Mouse (Mus musculus): ENCODE measurements around the gene Sec13. TPM values are rescaled to one million over a fixed set of nuclear protein-coding genes. Genes with fewer than 3 reads are reported as not detected.
"Not testable (repeated sequence)": the region's sequence is repeated elsewhere in the genome, so short reads cannot be mapped to it uniquely, and the experiment has no call there.

Sec13 gene
- polyA plus RNA-seq, 1 experiment, result 271 TPM

GRCm38 (mm10) chr6:113719878-113720277 lies 20.7 kb downstream of the Sec13 start, which contains the start of gene Ghrl:
Gene Ghrl (minus strand): TSS chr6:113719880.
- H3K36me3 ChIP-seq (ENCODE audit: control insufficient read depth, insufficient read depth), result peaks cover 47% of the 10 kb centered on the region
- H3K79me3 ChIP-seq (ENCODE audit: low read depth), result no peaks in the 10 kb centered on the region
- no peak within 1 kb of the TSS for H3ac ChIP-seq (ENCODE audit: control insufficient read depth, insufficient read length, low read depth)
- no peaks in the 10 kb centered on the region for H3K79me2 ChIP-seq (ENCODE audit: control insufficient read depth, insufficient read depth)
- no peaks in the 10 kb centered on the region for H3K27me3 ChIP-seq (ENCODE audit: control insufficient read depth, insufficient read depth, insufficient read length)
- no peak for TF ChIP-seq USF1 (IDR thresholded peaks at IDR 0.05; ENCODE audit: low read depth)
- TF ChIP-seq CEBPB (IDR thresholded peaks at IDR 0.05; ENCODE audit: low read depth), result no peak
- no peak for TF ChIP-seq CTCF (IDR thresholded peaks at IDR 0.05; ENCODE audit: control insufficient read depth, insufficient read depth, insufficient read length)
- no peak for TF ChIP-seq MYOG (IDR thresholded peaks at IDR 0.05; ENCODE audit: control insufficient read depth, extremely low read depth, insufficient read length)
- H3K4me3 ChIP-seq (ENCODE audit: insufficient read depth, poor library complexity, severe bottlenecking), result no peak within 1 kb of the TSS

- H3K79me2 ChIP-seq (ENCODE audit: control insufficient read depth, insufficient read depth), result no peaks in the 10 kb centered on the region
- peaks cover 61% of the 10 kb centered on the region for H3K36me3 ChIP-seq (ENCODE audit: control insufficient read depth, insufficient read depth)
- H3ac ChIP-seq (ENCODE audit: control insufficient read depth, insufficient read length, low read depth), result no peak overlapping the region
- H3K27me3 ChIP-seq (ENCODE audit: control insufficient read depth, insufficient read depth, insufficient read length), result no peaks in the 10 kb centered on the region
- no peak overlapping the region for H3K4me3 ChIP-seq (ENCODE audit: insufficient read depth, poor library complexity, severe bottlenecking)
- TF ChIP-seq MYOG (IDR thresholded peaks at IDR 0.05; ENCODE audit: control insufficient read depth, extremely low read depth, insufficient read length), result no peak
- TF ChIP-seq FOSL1 (IDR thresholded peaks at IDR 0.05; ENCODE audit: insufficient read depth, low read length, poor library complexity, severe bottlenecking), result no peak
- TF ChIP-seq MYOD1 (IDR thresholded peaks at IDR 0.05; ENCODE audit: control insufficient read depth, insufficient read length, low read depth), result no peak
- no peak for TF ChIP-seq USF1 (IDR thresholded peaks at IDR 0.05; ENCODE audit: low read depth)
- TF ChIP-seq CTCF (IDR thresholded peaks at IDR 0.05; ENCODE audit: control insufficient read depth, insufficient read depth, insufficient read length), result no peak
- TF ChIP-seq CEBPB (IDR thresholded peaks at IDR 0.05; ENCODE audit: low read depth), result no peak
- TF ChIP-seq MAX (IDR thresholded peaks at IDR 0.05), result no peak
- H3K79me3 ChIP-seq (ENCODE audit: low read depth), result peaks cover 2% of the 10 kb centered on the region
These were observed 23.0 kb downstream of the Sec13 start for GRCm38 (mm10) chr6:113717541-113717940.

- Histone ChIP-seq H3K79me3 (ENCODE audit: low read depth) (peaks cover 2% of the 10 kb centered on the region), H3K27me3 (ENCODE audit: control insufficient read depth, insufficient read depth, insufficient read length) (no peaks in the 10 kb centered on the region), H3ac (ENCODE audit: control insufficient read depth, insufficient read length, low read depth) (no peak overlapping the region), H3K79me2 (ENCODE audit: control insufficient read depth, insufficient read depth) (no peaks in the 10 kb centered on the region), H3K36me3 (ENCODE audit: control insufficient read depth, insufficient read depth) (peaks cover 81% of the 10 kb centered on the region), H3K4me3 (ENCODE audit: insufficient read depth, poor library complexity, severe bottlenecking) (no peak overlapping the region)
- TF ChIP-seq USF1 (IDR thresholded peaks at IDR 0.05; ENCODE audit: low read depth) (no peak), MYOD1 (IDR thresholded peaks at IDR 0.05; ENCODE audit: control insufficient read depth, insufficient read length, low read depth) (no peak), CEBPB (IDR thresholded peaks at IDR 0.05; ENCODE audit: low read depth) (no peak), MYOG (IDR thresholded peaks at IDR 0.05; ENCODE audit: control insufficient read depth, extremely low read depth, insufficient read length) (no peak), FOSL1 (IDR thresholded peaks at IDR 0.05; ENCODE audit: insufficient read depth, low read length, poor library complexity, severe bottlenecking) (no peak), CTCF (IDR thresholded peaks at IDR 0.05; ENCODE audit: control insufficient read depth, insufficient read depth, insufficient read length) (no peak), MAX (IDR thresholded peaks at IDR 0.05) (no peak)
These were observed 25.7 kb downstream of the Sec13 start for GRCm38 (mm10) chr6:113714797-113715196.

- H3K79me2 ChIP-seq (ENCODE audit: control insufficient read depth, insufficient read depth), result no peaks in the 10 kb centered on the region
- TF ChIP-seq CEBPB (IDR thresholded peaks at IDR 0.05; ENCODE audit: low read depth), result no peak
- TF ChIP-seq FOSL1 (IDR thresholded peaks at IDR 0.05; ENCODE audit: insufficient read depth, low read length, poor library complexity, severe bottlenecking), result no peak
- TF ChIP-seq MYOG (IDR thresholded peaks at IDR 0.05; ENCODE audit: control insufficient read depth, extremely low read depth, insufficient read length), result no peak
- TF ChIP-seq MYOD1 (IDR thresholded peaks at IDR 0.05; ENCODE audit: control insufficient read depth, insufficient read length, low read depth), result no peak
- TF ChIP-seq CTCF (IDR thresholded peaks at IDR 0.05; ENCODE audit: control insufficient read depth, insufficient read depth, insufficient read length), result no peak
- no peak for TF ChIP-seq MAX (IDR thresholded peaks at IDR 0.05)
- no peak for TF ChIP-seq USF1 (IDR thresholded peaks at IDR 0.05; ENCODE audit: low read depth)
- H3ac ChIP-seq (ENCODE audit: control insufficient read depth, insufficient read length, low read depth), result no peak overlapping the region
- peaks cover 2% of the 10 kb centered on the region for H3K79me3 ChIP-seq (ENCODE audit: low read depth)
- peaks cover 84% of the 10 kb centered on the region for H3K36me3 ChIP-seq (ENCODE audit: control insufficient read depth, insufficient read depth)
- H3K4me3 ChIP-seq (ENCODE audit: insufficient read depth, poor library complexity, severe bottlenecking), result no peak overlapping the region
- H3K27me3 ChIP-seq (ENCODE audit: control insufficient read depth, insufficient read depth, insufficient read length), result no peaks in the 10 kb centered on the region
These were observed 26.3 kb downstream of the Sec13 start for GRCm38 (mm10) chr6:113714276-113714675.

GRCm38 (mm10) chr6:113713389-113713788 lies 27.2 kb downstream of the Sec13 start:
- H3K27me3 ChIP-seq (ENCODE audit: control insufficient read depth, insufficient read depth, insufficient read length); H3K4me3 ChIP-seq (ENCODE audit: insufficient read depth, poor library complexity, severe bottlenecking); H3ac ChIP-seq (ENCODE audit: control insufficient read depth, insufficient read length, low read depth); H3K79me3 ChIP-seq (ENCODE audit: low read depth); H3K79me2 ChIP-seq (ENCODE audit: control insufficient read depth, insufficient read depth): not testable (repeated sequence)
- peaks cover 87% of the 10 kb centered on the region for H3K36me3 ChIP-seq (ENCODE audit: control insufficient read depth, insufficient read depth)

GRCm38 (mm10) chr6:113712718-113713117 lies 27.8 kb downstream of the Sec13 start:
- no peak for TF ChIP-seq USF1 (IDR thresholded peaks at IDR 0.05; ENCODE audit: low read depth)
- TF ChIP-seq FOSL1 (IDR thresholded peaks at IDR 0.05; ENCODE audit: insufficient read depth, low read length, poor library complexity, severe bottlenecking), result no peak
- no peak for TF ChIP-seq MYOD1 (IDR thresholded peaks at IDR 0.05; ENCODE audit: control insufficient read depth, insufficient read length, low read depth)
- no peak for TF ChIP-seq MYOG (IDR thresholded peaks at IDR 0.05; ENCODE audit: control insufficient read depth, extremely low read depth, insufficient read length)
- H3K79me3 ChIP-seq (ENCODE audit: low read depth), result peaks cover 2% of the 10 kb centered on the region
- H3ac ChIP-seq (ENCODE audit: control insufficient read depth, insufficient read length, low read depth), result no peak overlapping the region
- no peaks in the 10 kb centered on the region for H3K27me3 ChIP-seq (ENCODE audit: control insufficient read depth, insufficient read depth, insufficient read length)
- H3K4me3 ChIP-seq (ENCODE audit: insufficient read depth, poor library complexity, severe bottlenecking), result no peak overlapping the region
- H3K36me3 ChIP-seq (ENCODE audit: control insufficient read depth, insufficient read depth), result peaks cover 92% of the 10 kb centered on the region
- H3K79me2 ChIP-seq (ENCODE audit: control insufficient read depth, insufficient read depth), result no peaks in the 10 kb centered on the region
